Mouse (Mus musculus) C2C12 (cell line): ENCODE measurements around the gene Slc37a4.

Experiments used
- CEBPB ChIP-seq: IDR thresholded peaks from one replicate; pipeline ENCODE4 v1.6.1; 2011; ENCODE audit warnings: low read depth, mild to moderate bottlenecking, control low read depth, moderate library complexity
- CTCF ChIP-seq: IDR thresholded peaks from one replicate; pipeline ENCODE4 v1.5.1; 2011; ENCODE audit not compliant: control insufficient read depth, insufficient read depth, insufficient read length
- MAX ChIP-seq: IDR thresholded peaks from one replicate; pipeline ENCODE4 v1.6.1; 2011; ENCODE audit warnings: mild to moderate bottlenecking, control low read depth
- MYOD1 ChIP-seq: IDR thresholded peaks from one replicate; pipeline ENCODE4 v1.6.1; 2011; ENCODE audit warnings: low read depth; ENCODE audit not compliant: control insufficient read depth, insufficient read length
- MYOG ChIP-seq: IDR thresholded peaks from one replicate; pipeline ENCODE4 v1.6.1; 2011; ENCODE audit not compliant: control insufficient read depth, insufficient read length; ENCODE audit errors: extremely low read depth

DNA sequence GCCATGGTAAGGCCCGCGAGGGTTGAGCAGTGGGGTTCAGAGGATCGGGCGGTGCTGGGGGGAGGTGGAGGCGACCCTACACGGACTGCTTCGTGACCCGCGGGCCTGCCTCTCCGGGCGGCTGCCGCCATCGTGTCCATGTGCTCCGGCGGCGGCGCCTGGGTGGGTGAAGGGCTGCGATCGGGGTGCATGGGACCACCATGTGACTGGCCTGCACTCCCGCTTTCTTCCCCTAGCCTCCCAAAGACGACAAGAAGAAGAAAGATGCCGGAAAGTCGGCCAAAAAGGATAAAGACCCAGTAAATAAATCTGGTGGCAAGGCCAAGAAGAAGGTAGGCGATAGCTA is 11.1 kb downstream of the Slc37a4 start:
- TF ChIP-seq CTCF (no peak), MAX (no peak), MYOD1 (no peak), MYOG (no peak), CEBPB (no peak)
